Mouse (Mus musculus) MEL (cell line): ENCODE data around the gene Il6st. TPM values are rescaled to one million over a fixed set of nuclear protein-coding genes. Genes with fewer than 3 reads are reported as not detected.

Experiments
- DNase-seq: peaks from one replicate; pipeline ENCODE4 v3.0.0; 2011; ENCODE audit warnings: low read depth, low spot score
- H3K27ac ChIP-seq: 2 replicates; pipeline ENCODE4 v1.5.1; 2012; ENCODE audit warnings: low read depth, mild to moderate bottlenecking, control low read depth, low read length, moderate library complexity; ENCODE audit not compliant: control insufficient read depth
- H3K27me3 ChIP-seq, 2 experiments: fragments of 150-350 bp in 1 of 2; sonication (generic) in 1 of 2; 2 replicates each; pipeline ENCODE4 v1.6.1; 2012; ENCODE audit warnings: low read length in 2 of 2, mild to moderate bottlenecking in 2 of 2, improper control_type of control experiment in 1 of 2, moderate library complexity in 1 of 2; ENCODE audit not compliant: insufficient read depth in 2 of 2, control insufficient read depth in 1 of 2
- H3K36me3 ChIP-seq, 2 experiments: 2 replicates each; pipeline ENCODE4 v1.6.1; 2012 to 2014; ENCODE audit warnings: low read length in 2 of 2, improper control_type of control experiment in 1 of 2, inconsistent platforms in 1 of 2, mild to moderate bottlenecking in 1 of 2; ENCODE audit not compliant: insufficient read depth in 2 of 2, control insufficient read depth in 1 of 2
- H3K4me1 ChIP-seq, 2 experiments: fragments of 150-350 bp in 1 of 2; sonication (generic) in 1 of 2; 2 replicates each; pipeline ENCODE4 v1.6.1; 2012; ENCODE audit warnings: low read length in 2 of 2, improper control_type of control experiment in 1 of 2, mild to moderate bottlenecking in 1 of 2; ENCODE audit not compliant: insufficient read depth in 2 of 2, control insufficient read depth in 1 of 2
- H3K4me3 ChIP-seq, 2 experiments: fragments of 150-350 bp in 1 of 2; sonication (generic) in 1 of 2; 2 replicates each; pipeline ENCODE4 v1.5.1; 2012; ENCODE audit warnings: low read depth in 2 of 2, low read length in 2 of 2, mild to moderate bottlenecking in 2 of 2, moderate library complexity in 2 of 2, control low read depth in 1 of 2, improper control_type of control experiment in 1 of 2; ENCODE audit not compliant: control insufficient read depth in 1 of 2, insufficient read depth in 1 of 2
- H3K79me2 ChIP-seq: 2 replicates; pipeline ENCODE4 v1.6.1; 2012; ENCODE audit warnings: mild to moderate bottlenecking, low read length, moderate library complexity; ENCODE audit not compliant: control insufficient read depth, poor library complexity, insufficient read depth
- H3K9ac ChIP-seq: 2 replicates; pipeline ENCODE4 v1.6.1; 2012; ENCODE audit warnings: low read depth, mild to moderate bottlenecking, control low read depth, low read length, moderate library complexity; ENCODE audit not compliant: control insufficient read depth, poor library complexity, severe bottlenecking
- H3K9me3 ChIP-seq: fragments of 150-350 bp; sonication (generic); replicated peaks from 2 replicates; pipeline ENCODE4 v1.6.1; 2012; ENCODE audit warnings: mild to moderate bottlenecking, low read length, improper control_type of control experiment, moderate library complexity; ENCODE audit not compliant: insufficient read depth
- BHLHE40 ChIP-seq: IDR thresholded peaks from 2 replicates; pipeline ENCODE4 v1.6.1; 2012; ENCODE audit warnings: low read depth, mild to moderate bottlenecking, inconsistent platforms, low read length, improper control_type of control experiment, borderline replicate concordance
- CHD1 ChIP-seq: IDR thresholded peaks from 2 replicates; pipeline ENCODE4 v1.6.1; 2012; ENCODE audit warnings: low read depth, mild to moderate bottlenecking, inconsistent platforms, low read length, improper control_type of control experiment
- CHD2 ChIP-seq: IDR thresholded peaks from 2 replicates; pipeline ENCODE4 v1.6.1; 2011; ENCODE audit warnings: low read length, improper control_type of control experiment
- E2F4 ChIP-seq: IDR thresholded peaks from 2 replicates; pipeline ENCODE4 v1.6.1; 2011; ENCODE audit warnings: low read depth, low read length, improper control_type of control experiment, borderline replicate concordance
- EP300 ChIP-seq, 2 experiments: IDR thresholded peaks; 2 replicates each; pipeline ENCODE4 v1.6.1; 2011; ENCODE audit warnings: improper control_type of control experiment in 2 of 2, low read length in 2 of 2, low read depth in 1 of 2, mild to moderate bottlenecking in 1 of 2
- GABPA ChIP-seq: IDR thresholded peaks from 2 replicates; pipeline ENCODE4 v1.6.1; 2012; ENCODE audit warnings: low read depth, mild to moderate bottlenecking, inconsistent platforms, low read length, improper control_type of control experiment, moderate library complexity
- GATA1 ChIP-seq: IDR thresholded peaks from 2 replicates; pipeline ENCODE4 v1.6.1; 2011; ENCODE audit warnings: low read depth, low read length, improper control_type of control experiment
- JUND ChIP-seq: IDR thresholded peaks from 2 replicates; pipeline ENCODE4 v1.6.1; 2011; ENCODE audit warnings: low read depth, mild to moderate bottlenecking, improper control_type of control experiment, low read length
- MAFK ChIP-seq: IDR thresholded peaks from 2 replicates; pipeline ENCODE4 v1.6.1; 2011; ENCODE audit warnings: low read depth, mild to moderate bottlenecking, low read length, improper control_type of control experiment, borderline replicate concordance
- MYB ChIP-seq: IDR thresholded peaks from 2 replicates; pipeline ENCODE4 v1.6.1; 2011; ENCODE audit warnings: mild to moderate bottlenecking, low read depth, low read length, improper control_type of control experiment
- MYC ChIP-seq: IDR thresholded peaks from 2 replicates; pipeline ENCODE4 v1.6.1; 2011; ENCODE audit warnings: low read depth, mild to moderate bottlenecking, low read length, improper control_type of control experiment, moderate library complexity
- NRF1 ChIP-seq: IDR thresholded peaks from 2 replicates; pipeline ENCODE4 v1.6.1; 2014; ENCODE audit warnings: low read depth, mild to moderate bottlenecking, inconsistent platforms, low read length, improper control_type of control experiment, moderate library complexity; ENCODE audit not compliant: poor library complexity, insufficient read depth, severe bottlenecking
- POLR2AphosphoS2 ChIP-seq: IDR thresholded peaks from 2 replicates; pipeline ENCODE4 v1.6.1; 2011; ENCODE audit warnings: low read length, improper control_type of control experiment
- POLR2AphosphoS5 ChIP-seq: IDR thresholded peaks from 2 replicates; pipeline ENCODE4 v1.6.1; 2012; ENCODE audit warnings: low read depth, borderline replicate concordance, mild to moderate bottlenecking, inconsistent platforms, low read length, moderate library complexity, mixed read lengths
- RCOR1 ChIP-seq: IDR thresholded peaks from 2 replicates; pipeline ENCODE4 v1.6.1; 2012; ENCODE audit warnings: low read depth, mild to moderate bottlenecking, inconsistent platforms, low read length, improper control_type of control experiment
- SMC3 ChIP-seq: IDR thresholded peaks from 2 replicates; pipeline ENCODE4 v1.6.1; 2011; ENCODE audit warnings: low read depth, low read length, improper control_type of control experiment
- TAL1 ChIP-seq: IDR thresholded peaks from 2 replicates; pipeline ENCODE4 v1.6.1; 2012; ENCODE audit warnings: mild to moderate bottlenecking, inconsistent platforms, low read length, moderate library complexity, mixed read lengths
- TBP ChIP-seq: IDR thresholded peaks from 2 replicates; pipeline ENCODE4 v1.8.0; 2011; ENCODE audit warnings: low read depth, low read length, improper control_type of control experiment
- TCF12 ChIP-seq: IDR thresholded peaks from 2 replicates; pipeline ENCODE4 v1.6.1; 2014; ENCODE audit warnings: low read depth, mild to moderate bottlenecking, inconsistent platforms, low read length, improper control_type of control experiment, moderate library complexity
- ZNF384 ChIP-seq: IDR thresholded peaks from 2 replicates; pipeline ENCODE4 v1.6.1; 2012; ENCODE audit warnings: low read depth, mild to moderate bottlenecking, inconsistent platforms, low read length, improper control_type of control experiment
- polyA plus RNA-seq, 2 experiments: library from polyadenylated mRNA; stranded (reverse) in 1 of 2; unstranded in 1 of 2; fragments of >175 nt in 1 of 2; fragments of >200 nt in 1 of 2; gene quantifications; 2 replicates each; pipeline versions ENCODE4 v1.2.1 to v1.2.4; 2012; ENCODE audit warnings: low replicate concordance in 2 of 2, low read depth in 1 of 2; ENCODE audit not compliant: insufficient read length in 2 of 2, insufficient read depth in 1 of 2, missing spikeins in 1 of 2
- total RNA-seq: library from RNA; depleted of rRNA; stranded (reverse); fragments of 300-350 nt; gene quantifications from 2 replicates; pipeline ENCODE4 v1.2.3, GENCODE M21; 2012

The Il6st gene
- total and polyA plus RNA-seq, 3 experiments: 1.7 to 3.7 TPM; not detected in 1

GRCm38 (mm10) chr13:112464626-112465287 is 887 bp downstream of the Il6st start:
- 0 out of 4 replicates have a peak, but pooled peaks cover 0 to 3% of the 10 kb centered on the region in 2 experiments for H3K4me1 ChIP-seq
- peaks cover 4% of the 10 kb centered on the region for H3K79me2 ChIP-seq
- H3K4me3 ChIP-seq: peak overlapping the region; percentile 69 to 91
- no peaks in the 10 kb centered on the region for H3K9me3 ChIP-seq
- no peak for DNase-seq
- H3K27ac ChIP-seq: no peak overlapping the region
- no peak for TF ChIP-seq RCOR1
- TF ChIP-seq MYC: no peak
- TF ChIP-seq CHD2: no peak
- TF ChIP-seq TBP: no peak
- TF ChIP-seq ZNF384: no peak
- H3K36me3 ChIP-seq: peaks cover 0 to 4% of the 10 kb centered on the region in 2 experiments; a peak in 1 of 4 replicates
- H3K9ac ChIP-seq: peak overlapping the region; percentile 74
- H3K27me3 ChIP-seq: peaks cover 0 to 3% of the 10 kb centered on the region in 2 experiments; a peak in 2 of 4 replicates

- peaks cover 0 to 3% of the 10 kb centered on the region in 2 experiments; a peak in 2 of 4 replicates for H3K27me3 ChIP-seq
- H3K4me3 ChIP-seq: no peak overlapping the region
- no peak for TF ChIP-seq GATA1
- TF ChIP-seq GABPA: no peak
- TF ChIP-seq MYB: no peak
- TF ChIP-seq POLR2AphosphoS5: no peak
- TF ChIP-seq E2F4: no peak
- TF ChIP-seq TCF12: no peak
- no peak for TF ChIP-seq SMC3
- TF ChIP-seq RCOR1: no peak
- TF ChIP-seq JUND: no peak
- TF ChIP-seq MYC: no peak
- TF ChIP-seq BHLHE40: no peak
- TF ChIP-seq CHD1: no peak
- TF ChIP-seq NRF1: no peak
- TF ChIP-seq EP300 (IDR thresholded peaks at IDR 0.05; ENCODE audit: low read depth in 1 of 2, low read length in 2 of 2): no peak
- TF ChIP-seq TAL1: no peak
- TF ChIP-seq MAFK: no peak
- no peak for TF ChIP-seq POLR2AphosphoS2
- DNase-seq: no peak
- 0 out of 4 replicates have a peak, but pooled peaks cover 0 to 3% of the 10 kb centered on the region in 2 experiments for H3K4me1 ChIP-seq
- H3K9ac ChIP-seq: no peak overlapping the region
- H3K36me3 ChIP-seq: peaks cover 0 to 4% of the 10 kb centered on the region in 2 experiments; a peak in 1 of 4 replicates
- peaks cover 4% of the 10 kb centered on the region for H3K79me2 ChIP-seq
- no peaks in the 10 kb centered on the region for H3K9me3 ChIP-seq
- H3K27ac ChIP-seq: no peak overlapping the region
Measured at GRCm38 (mm10) chr13:112465585-112465984, 1.7 kb downstream of the Il6st start.
